Mouse (Mus musculus) cerebellum, adult 9-10 months (tissue): ENCODE measurements around the gene Gm9736.
"Not testable (repeated sequence)": the region's sequence is repeated elsewhere in the genome, so short reads cannot be mapped to it uniquely, and the experiment has no call there.

ENCODE experiments used
- DNase-seq: peaks from one replicate; pipeline ENCODE4 v3.0.0; 2022

The Gm9736 gene

DNA sequence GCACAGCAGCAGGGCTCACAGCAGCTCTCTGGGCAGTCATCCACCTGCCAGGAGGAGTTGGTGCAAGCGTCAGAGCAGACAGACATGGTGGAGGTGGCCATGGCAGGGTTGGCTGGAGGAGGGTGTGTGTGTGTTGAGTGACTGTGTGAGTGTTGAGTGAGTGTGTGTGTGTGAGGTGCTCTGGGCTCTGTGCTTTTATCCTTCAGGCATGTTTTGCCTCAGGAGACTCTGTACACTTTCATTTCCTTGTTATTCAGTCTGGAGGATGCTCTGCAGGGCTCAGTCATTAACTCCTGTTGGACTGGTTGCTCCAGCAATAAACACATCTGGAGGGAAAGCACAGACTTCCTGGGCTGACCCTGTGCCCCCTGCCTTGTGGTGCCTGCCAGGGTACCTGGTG, at the start of gene Gm9736:
Gm9736 (minus strand) TSS at position 101 of the 400 bp plus-strand sequence.
- not testable (repeated sequence) for DNase-seq

DNA sequence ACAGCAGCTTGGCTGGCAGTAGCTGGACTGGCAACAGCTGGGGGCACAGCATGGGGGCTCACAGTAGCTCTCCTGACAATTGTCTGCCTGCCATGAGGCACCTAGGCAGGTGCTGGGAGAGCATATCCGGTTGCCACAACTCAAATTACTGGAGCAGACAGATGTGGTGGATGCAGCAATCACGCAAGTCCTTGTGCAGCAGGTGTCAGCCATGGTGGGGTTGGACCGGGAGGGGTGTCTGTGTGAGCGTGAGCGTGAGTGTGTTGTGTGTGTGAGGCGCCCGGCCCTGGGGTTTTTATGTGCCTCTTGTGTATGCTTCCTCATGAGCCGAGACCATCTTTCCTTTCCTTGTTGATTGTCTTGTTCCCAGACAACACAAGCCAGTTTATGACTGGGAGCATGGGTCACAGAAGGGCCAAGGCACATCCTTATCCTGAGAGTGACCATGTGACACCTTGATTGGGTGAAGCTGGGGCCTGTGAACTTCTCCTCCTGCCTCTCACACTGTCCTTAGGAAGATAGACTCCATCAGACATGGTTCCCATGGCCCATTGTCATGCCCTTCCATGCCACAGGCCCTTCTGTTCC, 47.9 kb upstream of the Gm9736 start, which contains the start of gene Gm19668:
Gm19668 (minus strand) TSS at position 213 of the 588 bp plus-strand sequence.
- no peak for DNase-seq

DNA sequence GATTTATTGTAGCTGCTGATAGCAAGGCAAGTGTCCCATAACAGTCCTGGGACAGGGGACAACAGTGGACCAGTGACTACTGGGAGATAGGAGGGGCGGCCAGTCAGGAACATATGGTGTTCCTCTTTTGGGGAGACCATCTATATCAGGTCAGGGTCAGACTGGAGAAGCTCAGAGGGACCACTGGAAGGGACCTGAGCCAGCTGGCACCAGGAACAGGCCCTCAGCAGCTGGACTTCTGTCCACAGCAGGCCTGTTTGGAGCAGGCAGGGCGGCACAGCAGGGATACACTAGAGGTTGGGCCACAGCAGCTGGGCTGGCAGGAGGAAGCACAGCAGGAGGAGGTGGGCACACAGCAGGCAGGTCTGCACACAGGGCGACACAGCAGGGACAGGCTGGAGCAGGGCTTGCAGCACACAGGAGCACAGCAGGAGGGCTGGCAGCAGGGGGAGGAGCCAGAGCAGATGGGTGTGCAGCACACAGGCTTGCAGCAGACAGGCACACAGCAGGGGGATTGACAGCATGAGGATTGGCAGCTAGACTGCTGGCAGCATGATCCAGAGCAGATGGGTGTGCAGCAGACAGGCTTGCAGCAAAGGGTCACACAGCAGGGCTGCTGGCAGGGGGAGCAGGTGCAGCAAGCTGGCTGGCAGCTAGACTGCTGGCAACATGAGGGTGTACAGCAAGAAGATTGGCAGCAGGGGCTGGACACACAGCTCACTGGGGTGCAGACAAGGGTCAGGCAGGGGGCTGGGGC, 47.2 kb upstream of the Gm9736 start:
- DNase-seq = peak; percentile 26

DNA sequence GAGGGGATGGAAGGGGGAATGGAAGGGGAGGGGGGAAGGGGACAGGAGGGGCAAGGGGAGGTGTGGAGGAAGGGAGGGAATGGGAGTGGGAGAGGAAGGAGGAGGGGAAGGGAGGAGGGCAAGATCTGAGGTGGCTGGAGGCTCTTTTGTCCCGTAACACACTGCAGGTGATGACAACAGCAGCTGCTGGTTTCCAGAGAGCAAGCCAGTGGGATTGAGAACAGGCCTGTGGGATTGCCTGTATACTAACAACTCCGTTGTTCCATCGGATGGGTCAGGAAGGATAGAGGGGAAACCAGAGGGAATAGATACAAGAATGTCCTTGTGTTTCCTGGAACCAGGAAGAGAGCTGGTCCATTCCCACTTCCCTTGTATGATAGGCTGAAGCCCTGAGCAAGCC, 46.5 kb upstream of the Gm9736 start:
- no peak for DNase-seq

DNA sequence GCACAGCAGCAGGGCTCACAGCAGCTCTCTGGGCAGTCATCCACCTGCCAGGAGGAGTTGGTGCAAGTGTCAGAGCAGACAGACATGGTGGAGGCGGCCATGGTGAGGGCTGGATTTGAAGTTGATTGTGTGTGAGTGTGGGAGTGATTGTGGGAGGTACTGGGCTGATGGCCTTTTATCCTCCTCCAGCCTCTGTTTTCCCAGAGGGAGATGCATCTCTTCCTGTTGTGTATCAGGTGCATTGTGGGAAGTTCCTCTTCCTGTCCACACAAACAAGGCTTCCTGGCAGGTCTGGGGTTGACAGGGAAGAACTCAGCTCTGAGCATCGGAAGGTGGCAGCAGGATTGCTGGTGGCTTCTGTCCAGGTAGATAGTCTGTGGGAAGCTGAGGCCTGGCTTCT, 43.8 kb upstream of the Gm9736 start, which contains the start of gene Gm9639:
Gm9639 (minus strand) TSS at position 101 of the 400 bp plus-strand sequence.
- no peak for DNase-seq

DNA sequence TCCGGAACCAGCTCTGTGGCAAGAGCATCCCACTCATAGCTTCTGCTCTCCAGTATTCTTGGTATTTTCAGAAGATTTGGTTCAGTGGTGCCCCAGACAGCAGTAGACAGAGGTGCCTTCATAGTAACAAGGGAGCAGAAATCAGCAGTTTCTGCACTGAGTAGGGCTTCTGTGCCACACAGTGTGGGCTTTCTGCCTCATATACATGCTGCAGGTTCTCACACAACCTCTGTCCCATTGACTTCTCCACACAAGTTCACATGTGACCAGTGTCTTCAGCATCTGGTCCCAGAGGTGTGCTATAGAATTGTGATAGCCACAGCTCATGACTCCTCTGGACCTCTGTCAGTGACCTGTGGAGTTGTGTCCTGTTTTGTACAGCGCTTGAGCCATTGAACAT, 37.5 kb upstream of the Gm9736 start:
- DNase-seq = no peak

DNA sequence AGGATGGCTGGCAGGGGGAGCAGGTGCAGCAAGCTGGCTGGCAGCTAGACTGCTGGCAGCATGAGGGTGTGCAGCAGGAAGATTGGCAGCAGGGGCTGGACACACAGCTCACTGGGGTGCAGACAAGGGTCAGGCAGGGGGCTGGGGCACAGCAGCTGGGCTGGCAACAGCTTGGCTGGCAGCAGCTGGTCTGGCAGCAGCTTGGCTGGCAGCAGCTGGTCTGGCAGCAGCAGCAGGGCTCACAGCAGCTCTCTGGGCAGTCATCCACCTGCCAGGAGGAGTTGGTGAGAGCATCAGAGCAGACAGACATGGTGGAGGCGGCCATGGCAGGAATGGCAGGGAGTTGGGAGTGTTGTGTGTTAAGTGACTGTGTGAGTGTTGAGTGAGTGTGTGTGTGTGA, 36.7 kb upstream of the Gm9736 start, which contains the start of gene Gm7137:
Gm7137 (minus strand) TSS at position 325 of the 400 bp plus-strand sequence.
- DNase-seq = not testable (repeated sequence)

DNA sequence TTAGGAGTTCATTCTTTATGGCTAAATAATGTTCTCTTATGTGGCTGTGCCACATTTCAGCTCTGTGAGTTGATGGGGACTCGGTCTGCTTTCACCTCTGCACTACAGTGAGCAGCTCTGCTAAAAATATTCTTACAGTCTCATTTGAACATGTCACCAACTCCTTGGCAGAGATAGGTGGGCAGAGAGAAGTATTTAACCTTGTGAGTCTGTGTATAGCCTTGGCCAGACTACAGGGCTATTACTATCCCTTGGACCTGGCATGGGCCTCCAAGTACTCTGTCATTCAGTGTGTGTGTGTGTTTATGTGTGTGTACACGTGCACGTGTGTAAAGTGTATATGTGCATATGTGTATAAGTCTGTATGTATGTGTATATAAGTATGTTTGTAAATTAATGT, 32.2 kb upstream of the Gm9736 start:
- DNase-seq = not testable (repeated sequence)

DNA sequence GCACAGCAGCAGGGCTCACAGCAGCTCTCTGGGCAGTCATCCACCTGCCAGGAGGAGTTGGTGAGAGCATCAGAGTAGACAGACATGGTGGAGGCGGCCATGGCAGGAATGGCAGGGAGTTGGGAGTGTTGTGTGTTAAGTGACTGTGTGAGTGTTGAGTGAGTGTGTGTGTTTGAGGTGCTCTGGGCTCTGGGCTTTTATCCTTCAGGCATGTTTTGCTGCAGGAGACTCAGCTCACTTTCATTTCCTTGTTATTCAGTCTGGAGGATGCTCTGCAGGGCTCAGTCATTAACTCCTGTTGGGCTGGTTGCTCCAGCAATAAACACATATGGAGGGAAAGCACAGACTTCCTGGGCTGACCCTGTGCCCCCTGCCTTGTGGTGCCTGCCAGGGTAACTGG, 31.3 kb upstream of the Gm9736 start, which contains the start of gene Gm3250:
Gm3250 (minus strand) TSS at position 101 of the 400 bp plus-strand sequence.
- not testable (repeated sequence) for DNase-seq

DNA sequence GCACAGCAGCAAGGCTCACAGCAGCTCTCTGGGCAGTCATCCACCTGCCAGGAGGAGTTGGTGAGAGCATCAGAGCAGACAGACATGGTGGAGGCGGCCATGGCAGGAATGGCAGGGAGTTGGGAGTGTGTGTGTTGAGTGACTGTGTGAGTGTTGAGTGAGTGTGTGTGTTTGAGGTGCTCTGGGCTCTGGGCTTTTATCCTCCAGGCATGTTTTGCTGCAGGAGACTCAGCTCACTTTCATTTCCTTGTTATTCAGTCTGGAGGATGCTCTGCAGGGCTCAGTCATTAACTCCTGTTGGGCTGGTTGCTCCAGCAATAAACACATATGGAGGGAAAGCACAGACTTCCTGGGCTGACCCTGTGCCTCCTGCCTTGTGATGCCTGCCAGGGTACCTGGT, 25.7 kb upstream of the Gm9736 start, which contains the start of gene Gm7138:
Gm7138 (minus strand) TSS at position 101 of the 400 bp plus-strand sequence.
- DNase-seq = not testable (repeated sequence)

DNA sequence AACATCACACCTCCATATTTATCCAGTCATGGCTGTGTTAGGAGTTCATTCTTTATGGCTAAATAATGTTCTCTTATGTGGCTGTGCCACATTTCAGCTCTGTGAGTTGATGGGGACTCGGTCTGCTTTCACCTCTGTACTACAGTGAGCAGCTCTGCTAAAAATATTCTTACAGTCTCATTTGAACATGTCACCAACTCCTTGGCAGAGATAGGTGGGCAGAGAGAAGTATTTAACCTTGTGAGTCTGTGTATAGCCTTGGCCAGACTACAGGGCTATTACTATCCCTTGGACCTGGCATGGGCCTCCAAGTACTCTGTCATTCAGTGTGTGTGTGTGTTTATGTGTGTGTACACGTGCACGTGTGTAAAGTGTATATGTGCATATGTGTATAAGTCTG, 21.0 kb upstream of the Gm9736 start:
- DNase-seq = not testable (repeated sequence)

DNA sequence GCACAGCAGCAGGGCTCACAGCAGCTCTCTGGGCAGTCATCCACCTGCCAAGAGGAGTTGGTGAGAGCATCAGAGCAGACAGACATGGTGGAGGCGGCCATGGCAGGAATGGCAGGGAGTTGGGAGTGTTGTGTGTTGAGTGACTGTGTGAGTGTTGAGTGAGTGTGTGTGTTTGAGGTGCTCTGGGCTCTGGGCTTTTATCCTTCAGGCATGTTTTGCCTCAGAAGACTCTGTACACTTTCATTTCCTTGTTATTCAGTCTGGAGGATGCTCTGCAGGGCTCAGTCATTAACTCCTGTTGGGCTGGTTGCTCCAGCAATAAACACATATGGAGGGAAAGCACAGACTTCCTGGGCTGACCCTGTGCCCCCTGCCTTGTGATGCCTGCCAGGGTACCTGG, 20.1 kb upstream of the Gm9736 start, which contains the start of gene Gm3238:
Gm3238 (minus strand) TSS at position 101 of the 400 bp plus-strand sequence.
- not testable (repeated sequence) for DNase-seq

DNA sequence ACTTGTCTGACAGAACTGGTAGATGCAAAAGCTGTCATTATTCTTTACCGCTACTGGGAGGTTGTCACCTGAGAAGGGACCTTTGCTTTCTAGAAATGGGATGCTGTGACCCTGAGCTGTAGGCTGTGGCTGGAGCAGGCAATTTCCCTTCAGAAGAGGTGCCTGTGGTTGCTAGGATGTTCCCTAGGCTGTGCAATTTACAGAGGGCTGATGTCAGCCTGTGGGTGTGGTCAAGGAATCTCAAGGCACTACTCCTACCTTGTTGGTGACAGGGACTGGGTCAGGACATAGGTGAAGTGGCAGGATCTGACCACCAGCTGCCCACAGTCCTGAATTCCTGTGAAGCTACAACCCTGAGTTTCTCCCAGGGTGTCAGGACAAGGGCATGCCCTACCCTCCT, 18.6 kb upstream of the Gm9736 start:
- DNase-seq = no peak

DNA sequence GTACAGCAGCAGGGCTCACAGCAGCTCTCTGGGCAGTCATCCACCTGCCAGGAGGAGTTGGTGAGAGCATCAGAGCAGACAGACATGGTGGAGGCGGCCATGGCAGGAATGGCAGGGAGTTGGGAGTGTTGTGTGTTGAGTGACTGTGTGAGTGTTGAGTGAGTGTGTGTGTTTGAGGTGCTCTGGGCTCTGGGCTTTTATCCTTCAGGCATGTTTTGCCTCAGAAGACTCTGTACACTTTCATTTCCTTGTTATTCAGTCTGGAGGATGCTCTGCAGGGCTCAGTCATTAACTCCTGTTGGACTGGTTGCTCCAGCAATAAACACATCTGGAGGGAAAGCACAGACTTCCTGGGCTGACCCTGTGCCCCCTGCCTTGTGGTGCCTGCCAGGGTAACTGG, 8.4 kb upstream of the Gm9736 start, which contains the start of gene Gm3233:
Gm3233 (minus strand) TSS at position 101 of the 400 bp plus-strand sequence.
- DNase-seq = not testable (repeated sequence)

DNA sequence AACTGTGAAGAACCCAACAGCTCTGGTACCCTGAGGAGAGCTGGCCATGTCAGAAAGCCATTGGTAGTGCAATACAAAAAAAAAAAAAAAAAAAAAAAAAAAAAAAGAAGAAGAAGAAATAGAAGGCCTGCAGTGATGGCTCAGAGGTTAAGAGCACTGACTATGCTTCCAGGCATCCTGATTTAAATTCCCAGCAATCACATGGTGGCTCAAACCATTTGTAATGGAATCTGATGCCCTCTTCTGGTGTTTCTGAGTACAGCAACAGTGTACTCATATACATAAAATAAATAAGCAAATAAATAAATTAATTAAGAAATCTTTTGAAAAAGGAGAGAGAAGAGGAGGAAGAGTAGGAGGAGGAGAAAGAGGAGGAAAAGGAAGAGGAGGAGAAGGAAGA, 2.3 kb upstream of the Gm9736 start:
- no peak for DNase-seq

DNA sequence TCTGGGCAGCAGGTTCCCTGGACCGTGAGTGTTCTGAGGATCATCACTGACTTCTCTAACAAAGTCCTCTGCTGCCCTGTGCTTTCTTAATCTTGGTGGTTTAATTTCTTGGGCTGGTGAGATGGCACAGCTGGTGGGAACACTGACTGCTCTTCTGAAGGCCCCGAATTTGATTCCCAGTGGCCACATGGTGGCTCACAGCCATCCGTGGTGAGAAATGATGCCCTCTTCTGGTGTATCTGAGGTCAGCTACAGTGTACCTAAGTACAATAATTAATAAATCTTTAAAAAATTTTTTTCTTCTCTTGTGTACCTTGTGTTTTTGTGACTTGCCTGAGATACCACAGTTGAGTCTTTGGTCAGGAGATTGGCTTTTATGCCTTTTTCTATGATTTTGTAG, 1.2 kb upstream of the Gm9736 start:
- not testable (repeated sequence) for DNase-seq

DNA sequence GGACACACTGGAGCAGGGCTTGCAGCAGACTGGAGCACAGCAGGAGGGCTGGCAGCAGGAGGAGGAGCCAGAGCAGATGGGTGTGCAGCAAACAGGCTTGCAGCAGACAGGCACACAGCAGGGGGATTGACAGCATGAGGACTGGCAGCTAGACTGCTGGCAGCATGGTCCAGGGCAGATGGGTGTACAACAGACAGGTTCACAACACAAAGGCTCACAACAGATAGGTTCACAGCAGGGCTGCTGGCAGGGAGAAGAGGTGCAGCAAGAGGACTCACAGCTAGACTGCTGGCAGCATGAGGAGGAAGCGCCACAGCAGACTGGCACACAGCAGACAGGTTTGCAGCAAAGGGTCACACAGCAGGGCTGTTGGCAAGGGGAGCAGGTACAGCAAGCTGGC, 468 bp downstream of the Gm9736 start:
- DNase-seq = peak; percentile 19

DNA sequence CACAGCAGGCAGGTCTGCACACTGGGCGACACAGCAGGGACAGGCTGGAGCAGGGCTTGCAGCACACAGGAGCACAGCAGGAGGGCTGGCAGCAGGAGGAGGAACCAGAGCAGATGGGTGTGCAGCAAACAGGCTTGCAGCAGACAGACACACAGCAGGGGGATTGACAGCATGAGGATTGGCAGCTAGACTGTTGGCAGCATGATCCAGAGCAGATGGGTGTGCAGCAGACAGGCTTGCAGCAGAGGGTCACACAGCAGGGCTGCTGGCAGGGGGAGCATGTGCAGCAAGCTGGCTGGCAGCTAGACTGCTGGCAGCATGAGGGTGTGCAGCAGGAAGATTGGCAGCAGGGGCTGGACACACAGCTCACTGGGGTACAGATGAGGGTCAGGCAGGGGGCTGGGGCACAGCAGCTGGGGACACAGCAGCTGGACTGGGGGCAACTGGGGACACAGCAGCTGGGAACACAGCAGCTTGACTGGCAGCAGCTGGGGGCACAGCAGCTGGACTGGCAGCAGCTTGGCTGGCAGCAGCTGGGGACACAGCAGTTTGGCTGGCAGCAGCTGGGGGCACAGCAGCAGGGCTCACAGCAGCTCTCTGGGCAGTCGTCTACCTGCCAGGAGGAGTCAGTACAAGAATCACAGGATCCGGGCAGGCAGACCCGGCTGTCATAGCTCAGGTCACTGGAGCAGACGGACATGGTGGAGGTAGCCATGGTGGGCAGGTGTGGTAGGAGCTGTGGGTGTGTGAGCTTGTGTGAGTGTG, 9.0 kb downstream of the Gm9736 start, which contains the start of gene Gm18596:
Gm18596 (minus strand) TSS at position 715 of the 765 bp plus-strand sequence.
- DNase-seq = peak; percentile 13

DNA sequence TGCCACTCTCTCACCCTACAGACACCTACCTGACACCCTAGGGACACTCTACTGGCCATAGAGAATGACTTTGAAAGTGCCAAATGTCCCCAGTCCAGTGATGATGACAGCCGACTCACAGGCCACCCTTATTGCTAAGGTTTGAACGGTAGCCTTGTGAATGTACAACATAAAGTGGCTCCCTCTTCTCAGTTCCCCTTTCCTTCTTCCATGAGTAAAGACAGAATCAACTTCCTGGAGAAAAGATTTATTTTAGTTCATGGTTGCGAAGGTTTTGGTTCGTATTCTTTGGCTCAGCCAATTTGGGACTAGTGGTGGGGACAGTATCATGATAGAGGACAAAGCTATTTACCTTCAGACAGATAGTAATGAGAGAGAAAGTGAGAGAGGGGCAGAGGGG, 12.2 kb downstream of the Gm9736 start:
- DNase-seq = no peak

DNA sequence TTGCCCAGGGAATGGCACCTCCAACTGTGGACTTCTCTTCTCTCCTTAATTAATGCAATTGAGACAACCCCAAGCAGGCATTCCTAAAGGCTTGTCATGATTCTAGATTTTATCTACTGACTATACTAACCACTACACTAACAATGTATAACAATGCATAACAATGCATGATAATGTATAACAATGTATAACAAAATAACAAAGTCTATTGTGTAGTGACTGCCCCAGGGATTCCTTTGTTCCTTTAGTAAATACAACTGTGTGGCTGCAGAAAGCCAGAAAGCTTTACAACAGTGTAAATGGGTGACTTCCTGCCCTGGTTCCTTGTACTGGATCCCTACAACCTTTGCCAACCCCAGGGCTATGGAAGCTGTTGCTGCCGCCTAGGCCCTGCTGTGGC, 15.2 kb downstream of the Gm9736 start:
- no peak for DNase-seq

DNA sequence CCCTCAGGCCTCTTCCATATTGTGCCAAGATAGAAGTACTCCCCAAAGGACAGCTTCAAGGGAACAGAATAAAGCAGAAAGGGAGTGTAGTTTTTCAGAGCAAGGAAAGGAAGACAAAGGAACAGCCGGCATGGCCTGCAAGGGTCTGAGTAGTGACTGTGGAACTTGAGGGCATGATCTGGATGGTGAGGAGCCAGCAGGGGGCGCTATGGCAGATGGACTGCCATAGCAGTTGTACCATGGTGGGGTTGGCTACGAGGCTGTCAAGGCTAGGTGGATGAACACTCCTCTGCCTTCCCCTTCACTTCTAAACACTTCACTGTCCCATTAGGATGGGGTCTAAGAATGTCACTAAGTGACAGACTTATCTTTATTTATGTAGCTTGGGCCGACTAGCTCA, 21.9 kb downstream of the Gm9736 start:
- DNase-seq = no peak

DNA sequence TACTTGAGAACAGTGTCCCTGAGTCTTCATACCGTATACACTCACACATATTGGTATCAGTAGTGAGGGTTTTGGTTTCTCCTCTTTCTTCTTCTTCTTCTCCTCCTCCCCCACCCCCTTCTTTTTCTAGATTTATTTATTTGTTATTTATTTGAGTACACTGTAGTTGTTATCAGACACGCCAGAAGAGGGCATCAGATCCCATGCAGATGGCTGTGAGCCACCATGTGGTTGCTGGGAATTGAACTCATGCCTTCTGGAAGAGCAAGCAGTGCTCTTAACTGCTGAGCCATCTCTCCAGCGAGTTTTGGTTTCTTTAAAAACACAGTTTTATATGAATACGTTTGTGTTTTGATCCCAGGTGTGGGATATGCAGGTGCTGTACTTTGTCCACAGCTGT, 22.9 kb downstream of the Gm9736 start:
- no peak for DNase-seq

DNA sequence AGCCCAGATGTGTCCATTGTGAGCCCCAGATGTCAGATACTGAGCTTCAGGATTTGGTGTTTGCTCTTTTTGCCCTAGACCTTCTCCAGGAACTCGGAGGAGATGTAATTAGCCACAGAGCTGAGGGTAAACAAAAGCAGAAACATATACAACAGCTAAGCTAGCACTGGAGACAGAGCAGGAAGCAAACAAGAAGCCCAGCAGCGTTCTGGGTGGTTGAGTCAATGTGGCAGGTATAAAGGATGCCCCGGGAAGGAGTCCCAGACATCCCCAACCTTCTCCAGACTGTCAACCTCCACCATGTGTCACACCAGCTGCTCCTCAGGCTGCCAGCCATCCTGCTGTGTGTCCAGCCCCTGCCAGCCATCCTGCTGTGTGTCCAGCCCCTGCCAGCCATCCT, 25.0 kb downstream of the Gm9736 start, which contains the start of gene Gm10100:
Gm10100 (plus strand) TSS at position 301 of the 400 bp plus-strand sequence.
- peak; percentile 6 for DNase-seq
